Mouse (Mus musculus): ENCODE measurements at regions not wholly inside any gene's neighbourhood (a gene's known extent, or its start where the extent isn't known, plus 50 kb on each side); places are given as distances from the start of the nearest gene placed in this dataset.
"Not testable (repeated sequence)": the region's sequence is repeated elsewhere in the genome, so short reads cannot be mapped to it uniquely, and the experiment has no call there.

DNA sequence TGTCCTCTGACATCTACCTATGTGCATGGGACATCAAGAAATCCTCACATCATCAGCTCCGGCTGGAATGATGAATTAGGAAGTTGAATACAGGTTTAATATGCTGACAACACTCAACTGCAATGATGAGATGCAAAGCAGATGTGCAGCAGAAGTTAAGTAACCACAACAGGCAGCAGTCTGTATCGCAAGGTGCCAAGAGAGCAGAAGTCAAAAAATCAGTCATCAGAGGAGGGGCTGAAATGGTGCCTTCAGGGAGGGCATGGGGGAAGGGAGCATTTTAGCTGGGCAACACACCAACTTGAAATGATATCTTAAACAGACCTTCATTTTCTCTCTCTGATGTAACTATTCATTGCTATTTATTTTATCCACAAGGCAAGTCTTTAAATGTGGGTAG is 152.3 kb upstream of the Fundc1 start:
- Histone ChIP-seq H3K27me3 (ENCODE audit: control insufficient read depth, insufficient read depth, low read length) (no peaks in the 10 kb centered on the region), H3K4me2 (replicated peaks; ENCODE audit: low read depth, low read length) (no peak overlapping the region), H3K27ac (ENCODE audit: low read depth, low read length) (no peak overlapping the region), H3K4me1 (replicated peaks; ENCODE audit: control insufficient read depth, insufficient read depth, low read length) (no peaks in the 10 kb centered on the region), H3K9me3 (ENCODE audit: control insufficient read depth, low read length) (no peaks in the 10 kb centered on the region), H3K4me3 (ENCODE audit: low read depth, low read length) (no peak overlapping the region), H3K36me3 (ENCODE audit: control insufficient read depth, insufficient read depth, low read length) (no peaks in the 10 kb centered on the region), H3K9ac (ENCODE audit: low read depth, low read length) (no peak overlapping the region)
- no peak for ATAC-seq (ENCODE audit: low FRiP score)
- DNase-seq (ENCODE audit: low spot score): no peak
- WGBS: 81% methylated on average over 2 of the region's 2 CpGs

DNA sequence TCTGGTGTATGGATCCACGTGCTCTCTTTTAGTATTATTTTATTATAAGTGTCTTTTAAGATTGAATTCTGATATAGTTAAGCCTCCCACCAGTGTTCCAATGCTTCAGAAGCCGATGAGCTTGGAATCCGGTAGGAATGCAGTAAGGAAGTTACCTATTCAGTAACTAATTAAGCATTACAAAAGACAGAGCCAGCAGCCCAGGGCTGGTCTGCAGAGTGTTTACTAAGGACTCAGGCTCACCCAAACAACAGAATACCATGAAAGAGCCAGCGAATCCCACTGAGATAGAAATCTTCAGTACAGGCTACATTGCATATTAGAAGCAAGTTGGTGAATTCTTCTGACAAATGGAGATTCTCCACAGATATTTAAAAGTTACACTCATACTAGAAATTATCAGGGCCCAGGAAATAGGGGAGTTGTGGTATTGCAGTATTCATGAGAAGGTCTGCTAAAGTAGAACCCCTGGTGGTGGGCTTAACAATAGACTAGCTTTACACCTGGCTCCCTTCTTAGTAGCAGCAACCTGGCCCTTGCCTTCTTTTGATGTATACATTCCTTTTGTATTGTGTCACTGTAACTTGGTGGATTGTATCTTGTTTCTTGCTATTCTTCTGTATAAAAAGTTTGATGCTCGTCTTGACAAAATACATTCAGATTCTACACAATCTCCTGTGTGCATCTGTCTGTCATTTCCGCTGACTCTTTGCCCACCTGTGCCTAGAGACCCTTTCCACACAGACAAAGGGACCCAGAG is 149.9 kb upstream of the Fundc1 start:
- ATAC-seq (ENCODE audit: low FRiP score); H3K4me1 ChIP-seq (replicated peaks; ENCODE audit: control insufficient read depth, insufficient read depth, low read length); H3K27me3 ChIP-seq (ENCODE audit: control insufficient read depth, insufficient read depth, low read length); H3K4me2 ChIP-seq (replicated peaks; ENCODE audit: low read depth, low read length); H3K4me3 ChIP-seq (ENCODE audit: low read depth, low read length); H3K9ac ChIP-seq (ENCODE audit: low read depth, low read length); H3K36me3 ChIP-seq (ENCODE audit: control insufficient read depth, insufficient read depth, low read length); H3K27ac ChIP-seq (ENCODE audit: low read depth, low read length); H3K9me3 ChIP-seq (ENCODE audit: control insufficient read depth, low read length); DNase-seq (ENCODE audit: low spot score): not testable (repeated sequence)
- 81% methylated on average over 6 of the region's 6 CpGs for WGBS

DNA sequence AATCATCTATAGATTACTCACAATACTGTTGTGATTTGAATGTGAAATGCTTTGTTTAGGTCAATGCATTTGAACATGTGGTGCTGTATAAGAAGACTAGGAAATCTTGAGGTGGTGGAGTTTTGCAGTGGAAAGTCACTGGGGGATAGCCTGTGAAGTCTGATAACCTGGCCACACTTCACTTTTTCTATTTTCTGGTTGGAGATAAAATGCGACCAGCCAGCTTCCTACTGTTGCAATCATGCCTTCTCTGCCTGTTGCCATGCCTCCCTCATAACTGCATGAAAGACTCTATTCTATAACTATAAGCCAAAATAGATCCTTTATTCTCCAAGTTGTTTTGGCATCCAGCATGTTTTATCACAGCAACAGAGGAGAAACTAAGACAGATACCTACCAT is 142.4 kb upstream of the Fundc1 start:
- H3K4me3 ChIP-seq (ENCODE audit: low read depth, low read length): no peak overlapping the region
- H3K9me3 ChIP-seq (ENCODE audit: control insufficient read depth, low read length): no peaks in the 10 kb centered on the region
- no peak for ATAC-seq (ENCODE audit: low FRiP score)
- no peak for DNase-seq (ENCODE audit: low spot score)
- no peak overlapping the region for H3K27ac ChIP-seq (ENCODE audit: low read depth, low read length)
- H3K4me1 ChIP-seq (replicated peaks; ENCODE audit: control insufficient read depth, insufficient read depth, low read length): no peaks in the 10 kb centered on the region
- no peaks in the 10 kb centered on the region for H3K27me3 ChIP-seq (ENCODE audit: control insufficient read depth, insufficient read depth, low read length)
- no peak overlapping the region for H3K4me2 ChIP-seq (replicated peaks; ENCODE audit: low read depth, low read length)
- no peak overlapping the region for H3K9ac ChIP-seq (ENCODE audit: low read depth, low read length)
- WGBS: 100% methylated on average over 1 of the region's 1 CpGs
- H3K36me3 ChIP-seq (ENCODE audit: control insufficient read depth, insufficient read depth, low read length): no peaks in the 10 kb centered on the region

DNA sequence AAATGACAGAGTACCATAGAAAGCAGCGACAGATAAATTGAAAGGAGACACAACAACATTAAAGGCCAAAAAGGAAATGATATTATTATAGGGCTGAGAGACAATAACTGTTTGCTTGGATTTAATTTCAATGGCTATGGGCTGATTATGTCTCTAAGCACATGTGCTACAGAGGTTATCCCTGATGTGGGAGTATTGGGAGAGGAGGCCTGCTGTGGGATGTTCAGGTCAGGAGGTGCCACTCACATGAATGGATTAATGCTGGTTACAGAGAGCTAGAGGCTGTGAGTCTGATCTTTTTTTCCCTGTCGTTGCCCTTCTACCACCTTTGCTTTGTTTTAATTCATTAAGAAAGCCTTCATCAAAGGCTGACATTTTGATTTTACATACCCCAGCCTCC is 140.8 kb upstream of the Fundc1 start:
- H3K4me2 ChIP-seq (replicated peaks; ENCODE audit: low read depth, low read length): no peak overlapping the region
- no peaks in the 10 kb centered on the region for H3K27me3 ChIP-seq (ENCODE audit: control insufficient read depth, insufficient read depth, low read length)
- no peak overlapping the region for H3K27ac ChIP-seq (ENCODE audit: low read depth, low read length)
- whole genome bisulfite sequencing: 79% methylated on average over 2 of the region's 2 CpGs
- H3K36me3 ChIP-seq (ENCODE audit: control insufficient read depth, insufficient read depth, low read length): no peaks in the 10 kb centered on the region
- ATAC-seq (ENCODE audit: low FRiP score) (peak; percentile 73; the same call in 1 of the 2 replicates), DNase-seq (ENCODE audit: low spot score) (no peak)
- no peak overlapping the region for H3K4me3 ChIP-seq (ENCODE audit: low read depth, low read length)
- H3K9me3 ChIP-seq (ENCODE audit: control insufficient read depth, low read length): no peaks in the 10 kb centered on the region
- H3K4me1 ChIP-seq (replicated peaks; ENCODE audit: control insufficient read depth, insufficient read depth, low read length): no peaks in the 10 kb centered on the region
- no peak overlapping the region for H3K9ac ChIP-seq (ENCODE audit: low read depth, low read length)

DNA sequence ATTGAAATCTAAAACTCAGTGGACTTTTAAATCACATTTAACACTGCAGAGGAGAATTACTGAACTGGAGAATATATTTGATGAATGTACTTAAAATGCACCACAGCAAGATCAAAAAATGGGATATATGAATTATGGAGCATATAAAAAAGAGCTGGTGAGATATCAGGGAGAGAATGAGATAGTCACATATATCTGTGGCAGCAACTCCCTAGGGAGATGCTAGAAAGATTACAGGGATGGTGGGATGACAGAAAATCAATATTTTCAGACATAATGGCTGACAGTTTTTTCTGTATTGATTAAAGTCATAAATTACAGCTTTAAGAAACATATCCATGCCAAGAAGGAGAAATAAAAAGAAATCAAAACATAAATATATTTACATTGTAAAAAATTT is 140.3 kb upstream of the Fundc1 start:
- Histone ChIP-seq H3K27me3 (ENCODE audit: control insufficient read depth, insufficient read depth, low read length) (no peaks in the 10 kb centered on the region), H3K27ac (ENCODE audit: low read depth, low read length) (no peak overlapping the region), H3K9me3 (ENCODE audit: control insufficient read depth, low read length) (no peaks in the 10 kb centered on the region), H3K4me1 (replicated peaks; ENCODE audit: control insufficient read depth, insufficient read depth, low read length) (no peaks in the 10 kb centered on the region), H3K4me3 (ENCODE audit: low read depth, low read length) (no peak overlapping the region), H3K4me2 (replicated peaks; ENCODE audit: low read depth, low read length) (no peak overlapping the region), H3K9ac (ENCODE audit: low read depth, low read length) (no peak overlapping the region), H3K36me3 (ENCODE audit: control insufficient read depth, insufficient read depth, low read length) (no peaks in the 10 kb centered on the region)
- no peak for DNase-seq (ENCODE audit: low spot score)
- peak; percentile 60; the same call in 1 of the 2 replicates for ATAC-seq (ENCODE audit: low FRiP score)

Measured in hindbrain, embryonic 11.5 days (tissue).